Mouse (Mus musculus): ENCODE data around the gene Cd33.

GRCm38 (mm10) chr7:43525313-43525712 is 18.9 kb downstream of the Cd33 start:
- TF ChIP-seq CTCF (IDR thresholded peaks at IDR 0.05), result peak; percentile 40
- no peak for TF ChIP-seq EP300 (IDR thresholded peaks at IDR 0.05; ENCODE audit: insufficient read depth, low read depth, low read length)
- no peak for TF ChIP-seq POLR2A (IDR thresholded peaks at IDR 0.05; ENCODE audit: insufficient read depth, low read depth, low read length)
